Mouse (Mus musculus) MEL (cell line): Measurements from ENCODE around the gene Mccc1. TPM values are rescaled to one million over a fixed set of nuclear protein-coding genes. Genes with fewer than 3 reads are reported as not detected.

Source experiments
- DNase-seq: peaks from one replicate; pipeline ENCODE4 v3.0.0; 2011; ENCODE audit warnings: low read depth, low spot score
- H3K27ac ChIP-seq: 2 replicates; pipeline ENCODE4 v1.5.1; 2012; ENCODE audit warnings: low read depth, mild to moderate bottlenecking, control low read depth, low read length, moderate library complexity; ENCODE audit not compliant: control insufficient read depth
- H3K27me3 ChIP-seq, 2 experiments: fragments of 150-350 bp in 1 of 2; sonication (generic) in 1 of 2; 2 replicates each; pipeline ENCODE4 v1.6.1; 2012; ENCODE audit warnings: low read length in 2 of 2, mild to moderate bottlenecking in 2 of 2, improper control_type of control experiment in 1 of 2, moderate library complexity in 1 of 2; ENCODE audit not compliant: insufficient read depth in 2 of 2, control insufficient read depth in 1 of 2
- H3K36me3 ChIP-seq, 2 experiments: 2 replicates each; pipeline ENCODE4 v1.6.1; 2012 to 2014; ENCODE audit warnings: low read length in 2 of 2, improper control_type of control experiment in 1 of 2, inconsistent platforms in 1 of 2, mild to moderate bottlenecking in 1 of 2; ENCODE audit not compliant: insufficient read depth in 2 of 2, control insufficient read depth in 1 of 2
- H3K4me1 ChIP-seq, 2 experiments: fragments of 150-350 bp in 1 of 2; sonication (generic) in 1 of 2; 2 replicates each; pipeline ENCODE4 v1.6.1; 2012; ENCODE audit warnings: low read length in 2 of 2, improper control_type of control experiment in 1 of 2, mild to moderate bottlenecking in 1 of 2; ENCODE audit not compliant: insufficient read depth in 2 of 2, control insufficient read depth in 1 of 2
- H3K4me3 ChIP-seq, 2 experiments: fragments of 150-350 bp in 1 of 2; sonication (generic) in 1 of 2; 2 replicates each; pipeline ENCODE4 v1.5.1; 2012; ENCODE audit warnings: low read depth in 2 of 2, low read length in 2 of 2, mild to moderate bottlenecking in 2 of 2, moderate library complexity in 2 of 2, control low read depth in 1 of 2, improper control_type of control experiment in 1 of 2; ENCODE audit not compliant: control insufficient read depth in 1 of 2, insufficient read depth in 1 of 2
- H3K79me2 ChIP-seq: 2 replicates; pipeline ENCODE4 v1.6.1; 2012; ENCODE audit warnings: mild to moderate bottlenecking, low read length, moderate library complexity; ENCODE audit not compliant: control insufficient read depth, poor library complexity, insufficient read depth
- H3K9ac ChIP-seq: 2 replicates; pipeline ENCODE4 v1.6.1; 2012; ENCODE audit warnings: low read depth, mild to moderate bottlenecking, control low read depth, low read length, moderate library complexity; ENCODE audit not compliant: control insufficient read depth, poor library complexity, severe bottlenecking
- H3K9me3 ChIP-seq: fragments of 150-350 bp; sonication (generic); replicated peaks from 2 replicates; pipeline ENCODE4 v1.6.1; 2012; ENCODE audit warnings: mild to moderate bottlenecking, low read length, improper control_type of control experiment, moderate library complexity; ENCODE audit not compliant: insufficient read depth
- CHD1 ChIP-seq: IDR thresholded peaks from 2 replicates; pipeline ENCODE4 v1.6.1; 2012; ENCODE audit warnings: low read depth, mild to moderate bottlenecking, inconsistent platforms, low read length, improper control_type of control experiment
- CTCF ChIP-seq, 3 experiments: IDR thresholded peaks in 2 of 3; conservative IDR thresholded peaks in 1 of 3; 2 replicates each; pipeline ENCODE4 v1.5.1; 2011 to 2012; ENCODE audit warnings: low read length in 3 of 3, low read depth in 2 of 3, mild to moderate bottlenecking in 2 of 3, improper control_type of control experiment in 1 of 3, inconsistent platforms in 1 of 3, mixed read lengths in 1 of 3, moderate library complexity in 1 of 3; ENCODE audit not compliant: control insufficient read depth in 1 of 3, insufficient read depth in 1 of 3, poor library complexity in 1 of 3, severe bottlenecking in 1 of 3
- E2F4 ChIP-seq: IDR thresholded peaks from 2 replicates; pipeline ENCODE4 v1.6.1; 2011; ENCODE audit warnings: low read depth, low read length, improper control_type of control experiment, borderline replicate concordance
- EP300 ChIP-seq, 2 experiments: IDR thresholded peaks; 2 replicates each; pipeline ENCODE4 v1.6.1; 2011; ENCODE audit warnings: improper control_type of control experiment in 2 of 2, low read length in 2 of 2, low read depth in 1 of 2, mild to moderate bottlenecking in 1 of 2
- ETS1 ChIP-seq: IDR thresholded peaks from 2 replicates; pipeline ENCODE4 v1.6.1; 2012; ENCODE audit warnings: low read depth, mild to moderate bottlenecking, inconsistent platforms, low read length, improper control_type of control experiment, moderate library complexity
- GATA1 ChIP-seq: IDR thresholded peaks from 2 replicates; pipeline ENCODE4 v1.6.1; 2011; ENCODE audit warnings: low read depth, low read length, improper control_type of control experiment
- MAFK ChIP-seq: IDR thresholded peaks from 2 replicates; pipeline ENCODE4 v1.6.1; 2011; ENCODE audit warnings: low read depth, mild to moderate bottlenecking, low read length, improper control_type of control experiment, borderline replicate concordance
- MAZ ChIP-seq: IDR thresholded peaks from 2 replicates; pipeline ENCODE4 v1.6.1; 2012; ENCODE audit warnings: low read depth, mild to moderate bottlenecking, inconsistent platforms, low read length, improper control_type of control experiment
- MXI1 ChIP-seq: IDR thresholded peaks from 2 replicates; pipeline ENCODE4 v1.6.1; 2011; ENCODE audit warnings: mild to moderate bottlenecking, low read depth, low read length, improper control_type of control experiment
- MYB ChIP-seq: IDR thresholded peaks from 2 replicates; pipeline ENCODE4 v1.6.1; 2011; ENCODE audit warnings: mild to moderate bottlenecking, low read depth, low read length, improper control_type of control experiment
- NRF1 ChIP-seq: IDR thresholded peaks from 2 replicates; pipeline ENCODE4 v1.6.1; 2014; ENCODE audit warnings: low read depth, mild to moderate bottlenecking, inconsistent platforms, low read length, improper control_type of control experiment, moderate library complexity; ENCODE audit not compliant: poor library complexity, insufficient read depth, severe bottlenecking
- POLR2AphosphoS5 ChIP-seq: IDR thresholded peaks from 2 replicates; pipeline ENCODE4 v1.6.1; 2012; ENCODE audit warnings: low read depth, borderline replicate concordance, mild to moderate bottlenecking, inconsistent platforms, low read length, moderate library complexity, mixed read lengths
- RAD21 ChIP-seq: IDR thresholded peaks from 2 replicates; pipeline ENCODE4 v1.6.1; 2011; ENCODE audit warnings: mild to moderate bottlenecking, low read depth, low read length, improper control_type of control experiment
- SIN3A ChIP-seq: IDR thresholded peaks from 2 replicates; pipeline ENCODE4 v1.6.1; 2012; ENCODE audit warnings: low read length, improper control_type of control experiment, inconsistent platforms
- SMC3 ChIP-seq: IDR thresholded peaks from 2 replicates; pipeline ENCODE4 v1.6.1; 2011; ENCODE audit warnings: low read depth, low read length, improper control_type of control experiment
- TBP ChIP-seq: IDR thresholded peaks from 2 replicates; pipeline ENCODE4 v1.8.0; 2011; ENCODE audit warnings: low read depth, low read length, improper control_type of control experiment
- TCF12 ChIP-seq: IDR thresholded peaks from 2 replicates; pipeline ENCODE4 v1.6.1; 2014; ENCODE audit warnings: low read depth, mild to moderate bottlenecking, inconsistent platforms, low read length, improper control_type of control experiment, moderate library complexity
- UBTF ChIP-seq: IDR thresholded peaks from 2 replicates; pipeline ENCODE4 v1.6.1; 2012; ENCODE audit warnings: low read depth, mild to moderate bottlenecking, inconsistent platforms, low read length, improper control_type of control experiment, moderate library complexity, borderline replicate concordance; ENCODE audit not compliant: insufficient read depth
- USF1 ChIP-seq: IDR thresholded peaks from 2 replicates; pipeline ENCODE4 v1.6.1; 2014; ENCODE audit warnings: low read depth, mild to moderate bottlenecking, inconsistent platforms, low read length, improper control_type of control experiment, moderate library complexity
- USF2 ChIP-seq, 2 experiments: IDR thresholded peaks; 2 replicates each; pipeline ENCODE4 v1.6.1; 2011 to 2012; ENCODE audit warnings: improper control_type of control experiment in 2 of 2, low read length in 2 of 2, borderline replicate concordance in 1 of 2, inconsistent platforms in 1 of 2, low read depth in 1 of 2, mild to moderate bottlenecking in 1 of 2; ENCODE audit not compliant: insufficient read depth in 1 of 2
- ZKSCAN1 ChIP-seq: IDR thresholded peaks from 2 replicates; pipeline ENCODE4 v1.6.1; 2012; ENCODE audit warnings: low read depth, mild to moderate bottlenecking, inconsistent platforms, low read length, improper control_type of control experiment, moderate library complexity
- polyA plus RNA-seq, 2 experiments: library from polyadenylated mRNA; stranded (reverse) in 1 of 2; unstranded in 1 of 2; fragments of >175 nt in 1 of 2; fragments of >200 nt in 1 of 2; gene quantifications; 2 replicates each; pipeline versions ENCODE4 v1.2.1 to v1.2.4; 2012; ENCODE audit warnings: low replicate concordance in 2 of 2, low read depth in 1 of 2; ENCODE audit not compliant: insufficient read length in 2 of 2, insufficient read depth in 1 of 2, missing spikeins in 1 of 2
- total RNA-seq: library from RNA; depleted of rRNA; stranded (reverse); fragments of 300-350 nt; gene quantifications from 2 replicates; pipeline ENCODE4 v1.2.3, GENCODE M21; 2012

The Mccc1 gene
- total and polyA plus RNA-seq, 3 experiments, result 4.0 to 14.7 TPM; not detected in 1

DNA sequence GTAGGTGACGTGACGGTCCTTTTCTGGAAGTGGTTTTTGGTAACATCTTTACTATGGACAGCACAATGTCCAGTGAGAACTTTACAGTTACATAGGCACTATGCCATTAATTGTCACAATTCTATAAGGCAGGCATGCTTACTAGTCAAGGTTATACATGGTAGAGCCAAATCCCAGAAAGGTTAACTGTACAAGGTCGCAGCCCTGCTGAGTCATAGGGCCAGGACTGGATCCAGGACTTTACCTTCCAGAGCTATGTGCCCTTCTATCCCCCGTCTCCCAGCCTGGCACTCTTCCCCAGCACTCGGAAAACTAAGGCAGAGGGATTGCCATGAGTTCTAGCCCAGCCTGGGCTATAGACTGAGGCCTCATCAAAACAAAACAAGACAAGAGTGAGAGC is 36.6 kb downstream of the Mccc1 start:
- no peaks in the 10 kb centered on the region for H3K27me3 ChIP-seq
- H3K9ac ChIP-seq, result no peak overlapping the region
- H3K4me3 ChIP-seq, result no peak overlapping the region
- peaks cover 0 to 26% of the 10 kb centered on the region in 2 experiments; a peak in 2 of 4 replicates for H3K36me3 ChIP-seq
- TF ChIP-seq TBP (no peak), ETS1 (no peak), SIN3A (no peak), MAFK (no peak), GATA1 (no peak)
- TF ChIP-seq, all 39 proteins: peak for 0
- DNase-seq, result no peak
- no peak overlapping the region for H3K27ac ChIP-seq
- H3K9me3 ChIP-seq, result no peaks in the 10 kb centered on the region
- H3K4me1 ChIP-seq, result peaks cover 17 to 20% of the 10 kb centered on the region in 2 experiments
- no peaks in the 10 kb centered on the region for H3K79me2 ChIP-seq

GRCm38 (mm10) chr3:35963401-35963800 is 37.1 kb downstream of the Mccc1 start:
- no peak overlapping the region for H3K27ac ChIP-seq
- no peaks in the 10 kb centered on the region for H3K9me3 ChIP-seq
- no peak overlapping the region for H3K4me3 ChIP-seq
- no peak overlapping the region for H3K9ac ChIP-seq
- peaks cover 0 to 26% of the 10 kb centered on the region in 2 experiments; a peak in 2 of 4 replicates for H3K36me3 ChIP-seq
- no peaks in the 10 kb centered on the region for H3K79me2 ChIP-seq
- TF ChIP-seq UBTF, result no peak
- TF ChIP-seq CTCF (IDR thresholded peaks at IDR 0.05 in 2 of 3, conservative IDR thresholded peaks at IDR 0.05 in 1 of 3; ENCODE audit: control insufficient read depth in 1 of 3, insufficient read depth in 1 of 3, low read depth in 2 of 3, low read length in 3 of 3, poor library complexity in 1 of 3, severe bottlenecking in 1 of 3), result no peak
- no peak for TF ChIP-seq CHD1
- TF ChIP-seq NRF1, result no peak
- TF ChIP-seq GATA1, result no peak
- no peak for TF ChIP-seq MYB
- TF ChIP-seq MXI1, result no peak
- TF ChIP-seq E2F4, result no peak
- TF ChIP-seq ZKSCAN1, result no peak
- TF ChIP-seq USF1, result no peak
- TF ChIP-seq TCF12, result no peak
- TF ChIP-seq USF2 (IDR thresholded peaks at IDR 0.05; ENCODE audit: borderline replicate concordance in 1 of 2, insufficient read depth in 1 of 2, low read depth in 1 of 2, low read length in 2 of 2), result no peak
- TF ChIP-seq SMC3, result no peak
- TF ChIP-seq POLR2AphosphoS5, result no peak
- TF ChIP-seq RAD21, result no peak
- TF ChIP-seq EP300 (IDR thresholded peaks at IDR 0.05; ENCODE audit: low read depth in 1 of 2, low read length in 2 of 2), result no peak
- TF ChIP-seq MAZ, result no peak
- no peak for TF ChIP-seq SIN3A
- H3K4me1 ChIP-seq, result peaks cover 17 to 20% of the 10 kb centered on the region in 2 experiments
- H3K27me3 ChIP-seq, result no peaks in the 10 kb centered on the region
- DNase-seq, result no peak
